Mouse (Mus musculus) cerebellum, adult 2 months (tissue): ENCODE results near the gene Zeb2. TPM values are rescaled to one million over a fixed set of nuclear protein-coding genes. Genes with fewer than 3 reads are reported as not detected.
A peak's percentile ranks its signal among the peaks of the same experiment; 100 is the strongest.

Experiments used
- DNase-seq, 2 experiments: peaks; one replicate each; pipeline ENCODE4 v3.0.0; 2021
- H3K27ac ChIP-seq: fragments of 200-500 bp; 2 replicates; pipeline ENCODE4 v1.5.1; 2012; ENCODE audit warnings: low read length, control low read depth, inconsistent platforms; ENCODE audit not compliant: insufficient read depth
- H3K27me3 ChIP-seq: fragments of 200-500 bp; 2 replicates; pipeline ENCODE4 v1.6.1; 2012; ENCODE audit warnings: inconsistent platforms, mild to moderate bottlenecking, low read length, moderate library complexity; ENCODE audit not compliant: control insufficient read depth, insufficient read depth
- H3K4me1 ChIP-seq: fragments of 200-500 bp; 2 replicates; pipeline ENCODE4 v1.6.1; 2011; ENCODE audit warnings: low read length; ENCODE audit not compliant: control insufficient read depth, insufficient read depth
- H3K4me3 ChIP-seq: fragments of 200-500 bp; replicated peaks from 2 replicates; pipeline ENCODE3; 2011; ENCODE audit warnings: mild to moderate bottlenecking, low read depth, low read length, control low read depth; ENCODE audit not compliant: insufficient read depth
- CTCF ChIP-seq: fragments of 200-500 bp; IDR thresholded peaks from 2 replicates; pipeline ENCODE4 v1.5.1; 2011; ENCODE audit warnings: low read depth, mild to moderate bottlenecking, control low read depth, low read length, moderate library complexity, borderline replicate concordance; ENCODE audit not compliant: insufficient read depth
- POLR2A ChIP-seq: fragments of 200-500 bp; IDR thresholded peaks from 2 replicates; pipeline ENCODE4 v1.6.1; 2011; ENCODE audit warnings: low read length, control low read depth, borderline replicate concordance; ENCODE audit not compliant: insufficient read depth
- WGBS: fragments of 180-500 bp; shearing (Covaris S2); methylation state at CpG from one replicate; pipeline ENCODE4 v1.1.7; 2018; 5-methylcytosine and 5-hydroxymethylcytosine counted together
- polyA plus RNA-seq: library from polyadenylated mRNA; depleted of rRNA; stranded (reverse); fragments of >200 nt; gene quantifications from 2 replicates; pipeline ENCODE4 v1.2.3, GENCODE M21; 2012

Gene Zeb2
- polyA plus RNA-seq, 1 experiment, result 40.5 TPM

GRCm38 (mm10) chr2:45039503-45039902, 77.7 kb downstream of the Zeb2 start:
- Histone ChIP-seq H3K4me1 (no peaks in the 10 kb centered on the region), H3K27me3 (no peaks in the 10 kb centered on the region), H3K27ac (no peak overlapping the region), H3K4me3 (no peak overlapping the region)
- TF ChIP-seq CTCF, result no peak
- TF ChIP-seq POLR2A, result no peak
- DNase-seq, result no peak

- no peak for DNase-seq
- H3K4me1 ChIP-seq, result no peaks in the 10 kb centered on the region
- TF ChIP-seq CTCF, result no peak
- TF ChIP-seq POLR2A, result no peak
- H3K27me3 ChIP-seq, result no peaks in the 10 kb centered on the region
- no peak overlapping the region for H3K4me3 ChIP-seq
- 84% methylated on average over 7 of the region's 7 CpGs for WGBS
- peak overlapping the region; percentile 59; the same call in 1 of the 2 replicates for H3K27ac ChIP-seq
These were observed 89.0 kb downstream of the Zeb2 start for GRCm38 (mm10) chr2:45028091-45028638.

- H3K27me3 ChIP-seq, result no peaks in the 10 kb centered on the region
- TF ChIP-seq POLR2A (no peak), CTCF (no peak)
- H3K4me1 ChIP-seq, result no peaks in the 10 kb centered on the region
- no peak overlapping the region for H3K27ac ChIP-seq
- DNase-seq, result no peak
- WGBS, result 84% methylated on average over 5 of the region's 5 CpGs
- no peak overlapping the region for H3K4me3 ChIP-seq
These were observed 99.9 kb downstream of the Zeb2 start for GRCm38 (mm10) chr2:45017186-45017800.

GRCm38 (mm10) chr2:45013325-45013724, 103.9 kb downstream of the Zeb2 start:
- DNase-seq, result no peak
- WGBS, result 94% methylated on average over 5 of the region's 5 CpGs
- Histone ChIP-seq H3K4me1 (no peaks in the 10 kb centered on the region), H3K27ac (no peak overlapping the region), H3K27me3 (no peaks in the 10 kb centered on the region), H3K4me3 (no peak overlapping the region)
- TF ChIP-seq POLR2A, result no peak
- TF ChIP-seq CTCF, result no peak

- H3K27ac ChIP-seq, result no peak overlapping the region
- DNase-seq, result no peak
- no peak overlapping the region for H3K4me3 ChIP-seq
- no peaks in the 10 kb centered on the region for H3K27me3 ChIP-seq
- no peaks in the 10 kb centered on the region for H3K4me1 ChIP-seq
- TF ChIP-seq POLR2A (no peak), CTCF (no peak)
- 97% methylated on average over 3 of the region's 3 CpGs for WGBS
These were observed 104.5 kb downstream of the Zeb2 start for GRCm38 (mm10) chr2:45012676-45013075.

- TF ChIP-seq CTCF, result no peak
- TF ChIP-seq POLR2A, result no peak
- Histone ChIP-seq H3K27me3 (no peaks in the 10 kb centered on the region), H3K4me1 (no peaks in the 10 kb centered on the region), H3K27ac (no peak overlapping the region), H3K4me3 (no peak overlapping the region)
- no peak for DNase-seq
- WGBS, result 96% methylated on average over 1 of the region's 1 CpGs
These were observed 106.5 kb downstream of the Zeb2 start for GRCm38 (mm10) chr2:45010701-45011100.

GRCm38 (mm10) chr2:44999906-45000305, 117.3 kb downstream of the Zeb2 start:
- Histone ChIP-seq H3K27me3 (no peaks in the 10 kb centered on the region), H3K4me3 (no peak overlapping the region), H3K4me1 (no peaks in the 10 kb centered on the region), H3K27ac (no peak overlapping the region)
- TF ChIP-seq CTCF, result no peak
- DNase-seq, result no peak
- 40% methylated on average over 6 of the region's 6 CpGs for whole genome bisulfite sequencing

GRCm38 (mm10) chr2:44998710-44999109, 118.5 kb downstream of the Zeb2 start:
- H3K4me3 ChIP-seq, result no peak overlapping the region
- TF ChIP-seq CTCF (no peak), POLR2A (no peak)
- H3K27me3 ChIP-seq, result no peaks in the 10 kb centered on the region
- no peaks in the 10 kb centered on the region for H3K4me1 ChIP-seq
- DNase-seq, result no peak
- WGBS, result 95% methylated on average over 5 of the region's 5 CpGs
- H3K27ac ChIP-seq, result no peak overlapping the region
